Mouse (Mus musculus): ENCODE results near the gene Grid2. TPM values are rescaled to one million over a fixed set of nuclear protein-coding genes. Genes with fewer than 3 reads are reported as not detected.

The Grid2 gene
- total RNA-seq, 2 experiments from 2014 or later = 15.2 to 17.7 TPM

- Histone ChIP-seq H3K4me3 (no peak overlapping the region), H3K27ac (no peak overlapping the region)
- no peak for TF ChIP-seq CTCF (conservative IDR thresholded peaks at IDR 0.05)
- DNase-seq (ENCODE audit: low spot score in 2 of 2) = no peak
Observed at GRCm38 (mm10) chr6:64736317-64736716, 1480.6 kb downstream of the Grid2 start.

GRCm38 (mm10) chr6:64742915-64743489 lies 1487.3 kb downstream of the Grid2 start:
- no peak for TF ChIP-seq CTCF (conservative IDR thresholded peaks at IDR 0.05)
- no peak overlapping the region for H3K4me3 ChIP-seq
- DNase-seq (ENCODE audit: low spot score in 2 of 2) = no peak
- H3K27ac ChIP-seq = no peak overlapping the region
